Mouse (Mus musculus): ENCODE data around the gene Hnrnpr.

GRCm38 (mm10) chr4:136308355-136308754 is 2.4 kb upstream of the Hnrnpr start:
- no peak for TF ChIP-seq CTCF (IDR thresholded peaks at IDR 0.05; ENCODE audit: low read depth)
- no peak for TF ChIP-seq EP300 (IDR thresholded peaks at IDR 0.05; ENCODE audit: low read depth)

All from liver, postnatal 0 days (tissue).